In genomic region chr15:93594888-93595698, GRCm38 (mm10) we compare ENCODE assay signal across 9 mouse cellular contexts. TPM values are rescaled to one million over a fixed set of nuclear protein-coding genes. Genes with fewer than 3 reads are reported as not detected.
DNase-seq lines count a peak whose midpoint lies in the region; ATAC-seq and TF ChIP-seq lines count a peak whose summit lies in the region.
"Had no signal": no experiment of that assay in that cellular context is flagged by ENCODE, and none has a peak within 500 bp of the region (broad histone marks: within the 10 kb centered on the region; RNA-seq: fewer than 3 reads in every experiment).

No protein-coding gene starts in this region.

- no peak for TF ChIP-seq EP300 in stomach, postnatal 0 days (optimal IDR thresholded peaks at IDR 0.05)

- ATAC-seq in midbrain, embryonic 11.5 days (ENCODE audit: low FRiP score) = peak; percentile 76
- ATAC-seq in stomach, postnatal 0 days (ENCODE audit: low FRiP score, low TSS enrichment) = peak; percentile 68

- peak overlapping the region; percentile 92 for H3K27ac ChIP-seq in gastrocnemius, adult 2 months
- H3K27ac ChIP-seq in midbrain, embryonic 11.5 days (ENCODE audit: low read depth, low read length) = peak overlapping the region; percentile 48; the same call in 1 of the 2 replicates
- peak overlapping the region; percentile 94 for H3K27ac ChIP-seq in stomach, postnatal 0 days (replicated peaks)

- peak overlapping the region; percentile 89 for H3K4me3 ChIP-seq in gastrocnemius, adult 2 months
- H3K4me3 ChIP-seq in midbrain, embryonic 11.5 days (ENCODE audit: low read depth, low read length) = peak overlapping the region; percentile 71
- H3K4me3 ChIP-seq in stomach, postnatal 0 days (ENCODE audit: low read depth, low read length) = peak overlapping the region; percentile 98

- H3K4me1 ChIP-seq in midbrain, embryonic 11.5 days (ENCODE audit: control insufficient read depth, insufficient read depth, low read length) = peaks cover 4% of the 10 kb centered on the region; the same call in 1 of the 2 replicates
- H3K4me1 ChIP-seq in stomach, postnatal 0 days (replicated peaks; ENCODE audit: control insufficient read depth, insufficient read depth) = no peaks in the 10 kb centered on the region

- TF ChIP-seq CTCF in gastrocnemius, adult 2 months (IDR thresholded peaks at IDR 0.05) = peak; percentile 38; the same call in 1 of the 2 replicates
- TF ChIP-seq CTCF in stomach, postnatal 0 days (IDR thresholded peaks at IDR 0.05; ENCODE audit: low read depth) = peak; percentile 51

- 0% methylated on average over 47 of the region's 64 CpGs for WGBS in midbrain, embryonic 11.5 days
- under 1% methylated on average over 58 of the region's 64 CpGs for WGBS in stomach, postnatal 0 days

- intact Hi-C loops in gastrocnemius, adult 2 months (cut with DNase I) = loop anchor here (5.0 to 10.0 kb wide), 2 partner anchors 107 to 920 kb away; no protein-coding TSS in a partner anchor
- intact Hi-C loops in left cerebral cortex, postnatal 4 days (cut with DNase I) = loop anchor here (5.0 to 10.0 kb wide), 4 partner anchors 282 to 930 kb away; no protein-coding TSS in a partner anchor

- H3K9me3 ChIP-seq in midbrain, embryonic 11.5 days (ENCODE audit: control insufficient read depth, low read length) = no peaks in the 10 kb centered on the region
- H3K9me3 ChIP-seq in stomach, postnatal 0 days (ENCODE audit: control insufficient read depth, low read length) = no peaks in the 10 kb centered on the region

- H3K4me2 ChIP-seq in midbrain, embryonic 11.5 days = peak overlapping the region; percentile 98
- peak overlapping the region; percentile 89 for H3K4me2 ChIP-seq in stomach, postnatal 0 days (replicated peaks; ENCODE audit: low read depth)

- peak overlapping the region; percentile 75 for H3K9ac ChIP-seq in midbrain, embryonic 11.5 days (ENCODE audit: low read length)
- peak overlapping the region; percentile 91 for H3K9ac ChIP-seq in stomach, postnatal 0 days (ENCODE audit: low read length)

- H3K27me3 ChIP-seq in midbrain, embryonic 11.5 days (ENCODE audit: control insufficient read depth, insufficient read depth, low read length) = no peaks in the 10 kb centered on the region
- no peaks in the 10 kb centered on the region for H3K27me3 ChIP-seq in stomach, postnatal 0 days (ENCODE audit: control insufficient read depth, insufficient read depth, low read length)

- peak; percentile 50 for DNase-seq in layer of hippocampus, adult 11-12 months (ENCODE audit: low spot score)
- DNase-seq in layer of hippocampus, adult 9-10 months (ENCODE audit: low spot score) = no peak
- peak; percentile 55 for DNase-seq in cerebellum, adult 9-11 months
- DNase-seq in gastrocnemius, adult 2 months = peak; percentile 78
- peak; percentile 48 for DNase-seq in induced T-regulatory cell, adult 2 months (ENCODE audit: low read depth)
- DNase-seq in left cerebral cortex, postnatal 4 days = peak; percentile 47
- DNase-seq in midbrain, embryonic 11.5 days (ENCODE audit: low spot score, missing footprints) = peak; percentile 96
- peak; percentile 71 for DNase-seq in stomach, postnatal 0 days (ENCODE audit: low spot score)

- H3K36me3 ChIP-seq in midbrain, embryonic 11.5 days (ENCODE audit: control insufficient read depth, insufficient read depth, low read length) = no peaks in the 10 kb centered on the region
- H3K36me3 ChIP-seq in stomach, postnatal 0 days (ENCODE audit: control insufficient read depth, insufficient read depth, low read length) = no peaks in the 10 kb centered on the region
- H3K36me3 ChIP-seq: G1E had no signal

RNA-seq across cellular contexts. Expression of gene Prickle1, which starts 0.6 kb away (rescaled TPM):
- 1 to 10 TPM; 2.9 to 4.8 TPM for total RNA-seq in gastrocnemius, adult 2 months (2021)
- total RNA-seq in left cerebral cortex, postnatal 4 days (2021) = 10 to 100 TPM; 43.6 to 49.4 TPM
- 16.1 and 16.8 TPM in 2 replicates for polyA plus RNA-seq in midbrain, embryonic 11.5 days (2014; fragmentation: Nextera tagmentation; extraction: Ambion mirVana)
- polyA plus RNA-seq in stomach, postnatal 0 days (2015; fragmentation: Nextera tagmentation; extraction: Ambion mirVana) = 6.5 and 8.1 TPM in 2 replicates
- polyA plus RNA-seq: G1E had no signal

Comparison
In these comparisons a context has a peak if more than half of its experiments do, and no peak if none do; other contexts are left out.
1. RNA of gene Prickle1, which starts 0.6 kb away (total RNA-seq): 43.6 to 49.4 TPM in left cerebral cortex, postnatal 4 days; 2.9 to 4.8 TPM in gastrocnemius, adult 2 months; every median in the first group is over 4 times any median in the second.
2. Peak in every context shown above with its lines, with median percentiles within 50 percentile points of each other: H3K27ac ChIP-seq and H3K4me3 ChIP-seq.